Mouse (Mus musculus): ENCODE measurements at regions not wholly inside any gene's neighbourhood (a gene's known extent, or its start where the extent isn't known, plus 50 kb on each side); places are given as distances from the start of the nearest gene placed in this dataset.

DNA sequence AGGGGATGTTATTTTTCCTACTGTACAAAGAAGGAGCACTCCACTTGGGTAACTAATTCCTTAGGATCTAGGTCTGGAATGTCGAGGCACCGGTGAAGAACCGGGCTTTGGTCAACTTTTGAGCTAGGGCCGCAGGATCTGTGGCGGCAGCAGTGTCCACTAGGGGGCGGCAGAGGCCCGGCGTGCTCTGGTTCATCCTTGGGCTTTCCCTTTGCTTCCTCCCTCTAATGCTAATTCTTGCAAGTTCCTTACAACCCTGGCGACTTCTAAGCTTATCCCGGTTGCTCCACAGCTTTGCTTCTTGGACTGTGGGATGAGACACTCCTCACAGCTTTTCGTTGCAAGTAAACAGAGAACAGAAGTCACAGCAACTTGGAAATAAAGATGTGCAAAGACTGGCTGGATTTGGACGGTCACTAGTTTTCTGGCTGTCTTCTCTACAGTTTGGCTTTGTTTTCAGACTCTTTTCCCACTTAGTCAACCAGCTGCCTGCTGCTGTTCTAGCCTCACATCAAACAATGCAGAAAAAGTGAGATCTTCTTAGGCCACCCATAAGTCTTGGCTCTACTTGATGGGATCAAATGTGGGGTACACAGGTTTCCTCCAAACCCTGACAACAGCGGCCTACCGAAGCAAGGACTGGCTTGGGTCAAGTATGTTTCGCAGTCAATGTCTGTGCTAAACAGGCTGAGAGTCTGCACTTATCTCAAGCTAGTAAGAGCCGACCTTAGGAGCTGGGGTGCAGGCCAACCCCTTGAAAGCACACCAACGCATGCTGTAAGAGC, 51.2 kb upstream of the Tmem72 start:
- DNase-seq (ENCODE audit: low spot score) = peak; percentile 51

- no peak for DNase-seq (ENCODE audit: low spot score)
Measured at GRCm38 (mm10) chr6:116774954-116775675, 58.4 kb upstream of the Tmem72 start.

DNA sequence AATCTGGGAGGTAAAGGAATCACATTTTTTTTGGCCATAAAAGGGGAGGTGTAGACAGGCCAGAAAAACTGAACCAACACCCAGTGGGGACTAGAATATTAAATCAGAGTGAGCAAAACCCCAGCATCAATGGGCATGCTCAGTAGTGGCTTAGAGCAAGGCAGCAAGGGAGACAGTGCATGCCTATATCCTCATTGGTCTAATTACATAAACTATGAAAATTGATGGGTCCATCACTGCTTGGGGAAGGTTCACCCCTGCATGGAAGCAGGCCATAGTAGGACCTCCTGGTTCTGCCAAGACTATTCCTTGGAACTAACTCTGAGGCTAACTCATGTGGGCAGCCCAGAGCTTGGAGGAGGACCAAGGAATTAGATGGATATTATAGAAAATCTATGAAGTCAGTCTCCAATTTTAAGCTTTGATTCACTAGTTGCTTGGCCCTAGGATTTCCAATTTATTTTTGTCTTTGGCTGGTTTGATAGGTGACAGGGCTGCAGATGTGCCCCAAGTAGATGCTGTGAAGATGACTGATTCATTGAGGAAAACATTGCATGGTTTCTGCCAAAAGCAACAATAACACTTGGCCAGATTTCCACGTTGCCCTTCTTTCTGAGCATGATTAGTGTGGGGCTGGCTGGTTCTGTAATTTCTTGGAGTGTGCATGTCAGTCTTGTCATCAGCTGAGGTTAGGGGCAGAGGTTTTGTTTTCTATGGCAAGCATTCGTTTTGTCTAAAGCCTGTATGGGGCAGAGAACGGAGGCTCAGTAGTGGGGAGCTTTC, 70.0 kb upstream of the Tmem72 start:
- DNase-seq (ENCODE audit: low spot score) = no peak

DNA sequence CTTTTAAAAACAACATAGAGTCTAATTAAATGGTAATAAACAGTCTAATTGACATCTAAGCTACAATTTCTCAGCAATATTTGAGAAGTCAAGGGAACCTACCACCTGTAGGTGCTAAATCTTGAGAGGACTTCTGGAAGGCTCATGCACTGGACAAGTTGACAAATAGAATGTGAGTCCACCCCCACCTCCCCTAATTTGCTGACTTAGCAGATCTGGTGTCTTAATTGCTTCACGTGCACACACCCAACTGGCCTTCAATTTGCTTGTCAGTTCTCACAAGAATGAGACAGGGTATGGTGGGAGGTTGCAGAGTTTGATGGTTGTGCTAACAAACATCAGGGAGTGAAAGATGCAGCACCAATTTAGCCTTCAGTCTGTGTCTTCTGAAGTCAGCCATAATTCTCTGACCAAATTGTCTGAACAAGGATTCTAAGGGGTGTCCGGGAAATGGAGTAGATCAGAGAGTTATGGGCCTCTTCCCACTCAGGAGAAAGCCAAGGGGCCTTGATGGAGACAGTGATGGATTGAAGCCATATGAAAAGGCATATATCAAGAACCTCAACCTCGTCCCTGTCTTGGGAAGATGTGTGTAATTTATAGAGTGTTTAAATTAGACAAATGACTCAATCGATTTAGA, 76.7 kb upstream of the Tmem72 start:
- DNase-seq (ENCODE audit: low spot score) = no peak

DNA sequence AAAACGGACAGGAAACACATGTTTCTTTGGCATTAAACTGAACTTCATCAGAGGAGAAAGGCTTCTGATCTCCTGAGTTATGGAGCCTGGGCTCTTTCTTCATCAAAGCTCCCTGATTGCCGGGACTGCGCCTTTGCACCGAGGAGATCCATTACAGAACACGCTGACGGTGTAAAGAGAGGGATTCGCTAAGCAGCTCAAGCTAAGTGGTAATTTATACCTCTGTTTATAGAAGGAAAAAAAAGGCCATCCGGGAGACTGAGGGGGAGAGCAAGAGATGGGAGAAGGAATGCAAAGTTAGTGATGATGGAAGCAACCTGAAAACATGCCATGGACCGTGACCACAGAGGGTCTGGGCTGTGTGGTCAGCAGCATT, 77.2 kb upstream of the Tmem72 start:
- DNase-seq (ENCODE audit: low spot score) = no peak

DNA sequence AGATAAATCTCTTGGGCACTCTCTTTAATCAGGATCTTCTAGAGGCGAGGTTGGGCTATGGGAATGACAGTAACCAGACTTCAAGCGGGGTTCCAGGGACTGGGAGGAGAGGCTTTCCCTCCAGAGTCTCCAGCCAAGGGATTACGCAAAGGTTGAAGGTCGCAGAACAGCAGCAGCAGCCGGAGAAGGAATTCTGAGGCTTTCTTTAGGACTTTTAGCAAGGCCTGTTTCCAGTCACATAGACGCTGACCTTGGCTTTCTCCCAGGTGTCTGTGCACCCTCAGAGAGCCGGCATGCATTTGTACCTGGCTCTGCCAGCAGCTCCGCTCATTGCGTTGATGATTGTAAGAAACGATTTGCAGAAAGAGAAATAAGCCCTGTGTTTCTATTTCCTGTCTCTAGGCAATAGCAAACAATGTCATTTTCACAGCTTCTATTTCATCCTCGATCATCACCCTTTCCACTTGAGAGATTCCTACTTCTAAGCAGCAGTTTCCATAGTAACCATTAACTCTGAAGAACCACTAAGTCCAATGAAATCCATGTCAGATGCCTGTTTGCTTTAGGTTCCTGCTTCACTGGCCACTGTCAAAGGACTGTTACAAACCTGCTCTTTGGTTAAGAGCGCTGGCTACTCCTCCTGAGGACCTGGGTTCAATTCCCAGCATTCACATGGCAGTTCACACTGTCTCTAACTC, 104.7 kb upstream of the Tmem72 start:
- DNase-seq (ENCODE audit: low spot score) = no peak

GRCm38 (mm10) chr6:116822605-116823004, 105.9 kb upstream of the Tmem72 start:
- no peak for DNase-seq (ENCODE audit: low spot score)

DNA sequence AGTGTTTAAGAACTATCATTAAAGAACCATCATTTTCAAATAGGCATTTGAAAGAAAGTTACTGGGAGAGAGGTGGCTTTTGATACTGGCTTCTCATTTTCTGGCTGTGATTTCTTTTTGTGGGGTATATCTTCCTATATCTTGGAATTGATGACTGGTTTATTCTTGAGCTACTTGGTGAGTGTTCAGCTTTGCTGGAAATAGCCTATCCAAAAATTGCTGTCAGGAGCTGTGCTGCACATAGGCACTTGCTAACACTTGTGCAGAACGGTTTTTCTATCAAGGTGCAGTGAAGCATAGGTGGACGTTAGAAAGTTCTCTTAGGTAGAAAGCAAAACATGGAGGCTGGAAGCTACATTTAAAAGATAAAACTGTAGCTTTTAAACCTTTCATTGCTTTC, 108.9 kb upstream of the Tmem72 start:
- DNase-seq (ENCODE audit: low spot score) = no peak

GRCm38 (mm10) chr6:116829341-116829740, 112.6 kb upstream of the Tmem72 start:
- no peak for DNase-seq (ENCODE audit: low spot score)

DNA sequence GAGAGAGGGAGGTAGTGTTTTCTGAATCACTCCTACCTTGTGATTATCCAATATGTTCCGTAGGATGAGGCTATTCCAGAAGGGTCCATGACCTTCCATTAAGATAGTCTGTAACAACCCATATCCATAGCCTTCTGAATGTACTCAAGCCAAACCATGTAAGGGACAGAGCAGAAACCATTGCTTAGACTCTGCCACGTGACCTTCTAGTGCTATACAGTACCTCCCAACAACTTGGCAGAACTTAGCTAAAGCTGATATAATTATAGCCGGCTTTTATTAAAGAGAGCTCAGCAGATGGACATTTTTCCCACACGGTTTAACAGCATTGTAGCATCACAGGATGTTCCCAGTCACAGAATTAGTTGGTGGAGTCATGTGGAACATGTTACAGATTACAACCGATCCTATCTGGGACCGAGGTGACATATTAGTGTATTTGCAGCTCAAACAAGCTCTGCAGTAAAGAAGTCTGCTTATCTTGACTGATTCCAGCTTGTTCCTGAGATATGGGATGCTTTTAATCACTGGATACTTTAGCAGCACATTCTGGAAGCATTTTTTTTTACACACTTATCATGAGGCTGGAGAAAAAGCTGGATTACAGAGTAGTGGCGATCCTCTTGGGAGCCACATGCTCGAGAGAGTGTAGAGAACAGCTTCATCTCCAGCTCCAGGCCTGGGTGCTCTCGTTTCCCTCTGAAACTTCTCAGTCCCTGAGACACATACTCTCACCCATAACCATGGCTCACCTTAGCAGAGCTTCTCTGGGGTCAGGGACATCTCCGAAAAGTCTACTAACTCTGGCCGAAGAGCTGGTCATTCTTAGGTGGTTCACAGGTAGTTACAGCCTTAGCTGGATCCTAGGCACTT, 129.5 kb upstream of the Tmem72 start:
- peak; percentile 26 for DNase-seq (ENCODE audit: low spot score)

- no peak for DNase-seq (ENCODE audit: low spot score)
Measured at GRCm38 (mm10) chr6:116848538-116849093, 131.9 kb upstream of the Tmem72 start.

DNA sequence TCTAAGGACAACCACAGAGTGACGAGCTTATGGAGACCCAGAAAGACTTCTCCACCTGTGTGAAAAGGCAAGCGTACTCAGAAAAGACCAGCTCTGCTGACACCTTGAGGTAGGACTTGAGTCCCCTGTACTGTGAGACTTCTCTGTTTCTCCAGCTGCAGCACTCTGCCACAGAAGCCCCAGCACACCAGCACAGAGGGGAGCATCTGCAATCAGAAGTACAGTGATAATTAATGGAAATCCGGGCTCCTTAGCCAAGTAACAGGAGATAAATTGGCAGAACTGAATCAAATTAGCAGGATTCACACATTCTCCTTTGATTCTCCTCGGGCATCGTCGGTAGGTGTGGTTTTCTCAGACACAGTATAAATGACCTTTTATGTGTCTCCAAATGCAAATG, 137.3 kb upstream of the Tmem72 start:
- DNase-seq (ENCODE audit: low spot score) = no peak

DNA sequence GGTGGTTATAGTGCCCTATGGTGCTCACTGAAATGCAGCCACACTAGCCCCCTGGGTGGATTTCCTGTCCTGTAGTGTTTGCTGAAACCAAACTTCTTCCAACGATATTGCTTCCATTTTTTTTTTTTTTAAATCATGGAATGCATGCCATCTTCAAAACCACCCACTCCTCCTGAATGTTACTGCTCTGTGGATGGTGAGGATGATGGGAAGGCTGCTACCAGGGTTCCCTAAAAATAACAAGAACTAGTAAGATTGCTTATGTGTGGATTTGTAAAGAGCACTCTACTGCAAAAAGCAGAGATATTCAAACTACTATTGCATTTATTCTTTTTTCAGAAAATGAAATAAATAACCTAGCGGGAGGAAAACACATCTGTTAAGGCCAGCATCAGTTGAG, 139.4 kb upstream of the Tmem72 start:
- no peak for DNase-seq (ENCODE audit: low spot score)

DNA sequence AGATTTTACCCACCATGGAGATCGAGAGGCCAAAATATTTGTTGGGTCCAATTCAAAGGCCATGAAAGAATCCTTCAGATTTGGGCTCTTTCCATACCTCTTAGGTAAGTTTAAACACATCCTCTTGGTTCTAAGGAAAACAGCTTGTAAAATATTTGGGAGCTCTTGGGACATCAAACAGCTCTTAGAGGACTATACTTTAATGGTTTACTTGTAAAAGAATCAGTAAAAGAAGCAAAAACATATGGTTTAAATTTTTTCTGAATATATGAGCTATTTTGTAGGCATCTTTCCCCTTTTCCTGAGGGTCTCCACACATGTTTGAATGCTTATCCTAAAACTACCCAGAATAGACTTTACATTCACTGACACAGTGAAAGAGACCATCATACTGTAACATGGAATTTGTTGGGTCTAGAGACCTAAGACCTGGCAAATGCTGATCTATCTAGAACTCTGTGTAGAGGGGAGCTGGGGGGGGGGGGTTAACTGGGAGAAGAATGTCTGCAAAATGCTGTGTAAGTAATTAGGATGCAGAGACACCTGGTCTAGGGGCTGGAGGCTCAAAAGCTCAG, 140.3 kb upstream of the Tmem72 start:
- no peak for DNase-seq (ENCODE audit: low spot score)

- no peak for DNase-seq (ENCODE audit: low spot score)
Measured at GRCm38 (mm10) chr6:116863130-116863529, 146.4 kb upstream of the Tmem72 start.

- no peak for DNase-seq (ENCODE audit: low spot score)
Measured at GRCm38 (mm10) chr6:116863626-116864025, 146.9 kb upstream of the Tmem72 start.

DNA sequence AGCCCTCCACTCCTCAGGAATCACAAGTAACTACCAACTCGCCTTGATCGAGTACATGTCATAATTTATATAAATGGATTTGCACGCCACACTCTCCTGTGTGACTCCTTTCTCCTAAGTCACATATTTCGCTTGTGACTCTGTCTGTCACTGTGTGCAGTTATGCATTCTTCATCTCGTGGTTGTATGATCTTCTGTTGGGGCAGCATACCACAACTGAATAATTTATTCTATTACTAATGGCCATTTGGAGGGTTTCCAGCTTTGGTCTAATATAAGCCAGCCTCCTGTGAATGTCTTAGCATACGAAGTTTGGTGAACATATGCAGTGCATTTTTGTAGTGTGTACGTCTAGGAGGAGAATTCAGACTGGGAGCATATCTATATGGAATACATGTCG, 176.6 kb upstream of the Tmem72 start:
- no peak for DNase-seq (ENCODE audit: low spot score)

GRCm38 (mm10) chr6:116894252-116894651, 177.5 kb upstream of the Tmem72 start:
- no peak for DNase-seq (ENCODE audit: low spot score)

- DNase-seq (ENCODE audit: low spot score) = no peak
Measured at GRCm38 (mm10) chr6:116895114-116895513, 178.4 kb upstream of the Tmem72 start.

DNA sequence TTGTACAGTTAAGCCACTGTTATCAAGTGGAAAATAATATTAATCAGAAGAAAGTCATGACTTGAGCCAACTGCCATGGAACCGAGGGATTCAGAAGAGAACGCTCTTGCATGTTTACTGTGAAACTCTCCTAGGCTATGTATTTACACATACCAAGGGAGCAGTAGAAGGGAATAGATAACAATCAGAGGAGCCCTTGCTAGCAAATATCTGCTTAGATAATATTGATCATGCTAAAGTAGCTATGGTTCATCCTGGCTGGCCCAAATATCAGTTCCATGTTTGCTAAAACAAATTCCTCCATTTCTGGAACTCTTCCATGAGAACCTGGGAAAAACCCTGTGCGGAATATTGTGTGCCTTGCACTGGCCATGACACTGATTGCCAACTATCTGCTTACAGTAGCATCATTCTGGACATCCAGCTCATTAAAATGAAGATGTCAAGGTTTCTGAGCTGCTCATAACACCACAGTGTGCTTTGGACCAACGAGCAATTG, 179.5 kb upstream of the Tmem72 start:
- DNase-seq (ENCODE audit: low spot score) = no peak

Measured in left cerebral cortex, adult 11 months (tissue).